Mouse (Mus musculus): ENCODE measurements around the gene Hk1.

Hk1 gene

DNA sequence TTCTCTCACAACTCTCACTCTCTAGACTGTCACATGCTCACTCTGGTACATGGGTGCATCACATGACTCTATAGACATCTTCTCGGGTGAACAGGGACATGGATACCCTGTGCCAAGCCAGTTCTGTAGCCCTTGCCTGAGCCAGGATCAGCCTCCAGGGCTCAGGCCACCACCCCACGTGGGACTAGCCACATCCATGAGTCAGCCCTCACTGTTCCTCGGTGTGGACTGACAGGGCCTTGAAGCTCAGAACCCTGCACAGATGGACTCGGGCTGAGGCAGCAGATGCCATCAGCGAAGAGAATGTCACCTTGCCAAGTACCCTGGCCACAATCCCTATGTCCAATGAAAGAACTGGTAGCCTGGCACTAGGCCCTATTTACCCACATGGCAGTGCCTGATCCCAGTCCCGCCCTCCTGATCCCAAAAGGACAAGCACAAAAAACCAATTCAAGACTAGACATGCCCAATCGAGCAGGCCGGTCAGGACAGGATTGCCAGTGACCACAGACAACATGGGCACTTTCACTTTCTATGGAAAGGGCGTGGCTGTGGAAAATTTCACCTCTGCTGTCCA is 59.2 kb downstream of the Hk1 start:
- peak in 1 of 2 experiments; percentile 44 for DNase-seq (ENCODE audit: low spot score in 2 of 2)

DNA sequence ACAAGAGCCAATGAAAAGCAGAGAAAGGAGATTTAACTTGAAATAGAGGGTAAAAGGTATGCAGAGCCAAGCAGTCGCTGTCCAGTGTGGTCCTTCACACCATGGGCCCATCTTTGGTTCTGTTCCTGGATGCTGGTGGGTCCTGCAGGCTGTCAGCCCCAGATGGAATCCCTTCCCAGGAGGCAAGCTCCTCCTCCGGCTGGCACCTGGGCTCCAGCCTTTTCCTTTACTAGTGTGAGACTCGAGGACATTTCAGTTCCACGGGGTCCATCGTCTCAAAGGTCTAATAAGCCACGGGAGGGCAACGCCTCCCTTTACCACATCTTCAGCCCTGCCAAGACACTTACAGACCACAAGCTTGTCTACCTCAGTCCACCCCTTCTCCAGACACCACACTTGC is 60.6 kb downstream of the Hk1 start:
- no peak for DNase-seq (ENCODE audit: low spot score in 2 of 2)

DNA sequence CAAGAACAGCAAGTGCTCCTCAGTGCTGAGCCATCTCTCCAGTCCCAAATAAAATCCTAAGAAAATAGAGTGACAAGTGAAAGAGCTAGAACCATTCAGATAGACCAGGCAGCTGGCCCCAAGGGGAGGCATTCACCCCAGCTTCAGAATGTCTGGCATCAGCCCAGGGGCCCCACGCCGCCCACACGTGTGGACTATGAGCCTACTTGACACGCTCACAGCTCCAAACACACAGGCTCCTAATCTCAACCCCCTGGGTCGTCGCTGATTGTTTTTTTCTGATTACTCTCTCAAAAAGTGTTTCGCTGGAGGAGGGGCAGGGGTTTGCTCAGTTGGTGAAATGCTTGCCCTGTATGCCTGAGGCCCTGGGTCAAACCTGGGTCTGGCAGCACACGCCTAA is 63.2 kb downstream of the Hk1 start:
- no peak for DNase-seq (ENCODE audit: low spot score in 2 of 2)

DNA sequence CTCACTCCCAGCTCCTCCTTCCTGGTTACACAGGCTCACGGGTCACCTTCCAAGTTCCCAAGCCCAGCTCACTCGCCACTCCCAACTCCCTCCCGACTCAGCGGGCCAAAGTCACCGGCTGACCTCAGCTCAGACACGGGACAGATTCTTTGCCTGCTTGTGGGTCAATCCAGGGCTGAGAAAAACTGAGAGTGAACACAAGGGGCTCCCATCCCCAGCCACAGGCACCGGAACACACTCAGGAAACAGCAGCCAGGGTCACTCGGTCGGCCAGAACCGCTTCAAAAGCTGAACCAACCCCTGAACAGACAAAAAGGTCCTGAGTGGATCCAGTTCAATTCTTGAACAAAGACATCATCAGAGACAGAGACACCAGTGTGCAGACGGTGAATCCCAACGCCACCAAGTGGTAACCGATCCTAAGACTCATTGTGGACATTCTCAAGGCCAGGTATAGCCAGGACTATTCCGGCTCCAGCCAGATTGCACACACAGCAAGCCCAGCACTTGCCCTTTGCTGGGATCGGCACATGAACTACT is 65.8 kb downstream of the Hk1 start:
- no peak for DNase-seq (ENCODE audit: low spot score in 2 of 2)

DNA sequence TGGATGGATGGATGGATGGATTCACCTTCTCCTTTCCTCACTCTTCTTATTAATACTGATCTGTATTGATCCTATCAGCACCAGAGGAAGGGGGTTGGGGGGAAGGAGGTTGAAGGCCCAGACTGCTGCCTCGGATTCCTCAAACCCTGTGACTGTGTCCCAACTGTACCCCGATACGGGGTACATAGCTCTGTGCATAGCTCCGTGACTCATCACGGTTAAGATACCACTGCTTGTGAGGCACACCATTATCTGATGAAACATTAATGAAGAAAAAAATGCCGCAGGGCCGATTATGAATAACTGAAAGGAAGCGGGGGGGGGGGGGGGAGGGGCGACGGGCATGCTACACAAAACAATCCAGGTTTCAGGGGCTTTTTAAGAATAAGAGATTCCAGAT is 66.6 kb downstream of the Hk1 start:
- no peak for DNase-seq (ENCODE audit: low spot score in 2 of 2)

DNA sequence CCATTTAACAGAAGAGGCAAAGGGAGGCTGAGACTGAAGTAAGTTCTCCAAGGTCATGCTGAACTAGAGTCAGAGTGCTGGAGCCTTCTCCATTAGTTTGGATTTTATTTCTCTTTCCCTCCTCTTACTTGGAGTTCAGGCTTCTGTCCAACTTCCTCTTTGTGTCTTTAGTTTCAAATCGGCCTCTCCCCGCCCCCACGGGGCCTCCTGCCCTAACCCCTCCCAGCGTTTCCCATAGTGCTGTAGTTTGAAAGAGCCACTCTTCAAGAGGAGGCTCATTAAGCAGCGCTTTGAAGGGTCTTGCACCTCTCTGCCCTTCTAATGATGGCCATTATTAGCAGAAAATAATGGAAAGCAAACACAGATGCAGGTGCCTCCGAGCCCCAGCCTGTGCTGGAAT is 68.2 kb downstream of the Hk1 start:
- no peak for DNase-seq (ENCODE audit: low spot score in 2 of 2)

DNA sequence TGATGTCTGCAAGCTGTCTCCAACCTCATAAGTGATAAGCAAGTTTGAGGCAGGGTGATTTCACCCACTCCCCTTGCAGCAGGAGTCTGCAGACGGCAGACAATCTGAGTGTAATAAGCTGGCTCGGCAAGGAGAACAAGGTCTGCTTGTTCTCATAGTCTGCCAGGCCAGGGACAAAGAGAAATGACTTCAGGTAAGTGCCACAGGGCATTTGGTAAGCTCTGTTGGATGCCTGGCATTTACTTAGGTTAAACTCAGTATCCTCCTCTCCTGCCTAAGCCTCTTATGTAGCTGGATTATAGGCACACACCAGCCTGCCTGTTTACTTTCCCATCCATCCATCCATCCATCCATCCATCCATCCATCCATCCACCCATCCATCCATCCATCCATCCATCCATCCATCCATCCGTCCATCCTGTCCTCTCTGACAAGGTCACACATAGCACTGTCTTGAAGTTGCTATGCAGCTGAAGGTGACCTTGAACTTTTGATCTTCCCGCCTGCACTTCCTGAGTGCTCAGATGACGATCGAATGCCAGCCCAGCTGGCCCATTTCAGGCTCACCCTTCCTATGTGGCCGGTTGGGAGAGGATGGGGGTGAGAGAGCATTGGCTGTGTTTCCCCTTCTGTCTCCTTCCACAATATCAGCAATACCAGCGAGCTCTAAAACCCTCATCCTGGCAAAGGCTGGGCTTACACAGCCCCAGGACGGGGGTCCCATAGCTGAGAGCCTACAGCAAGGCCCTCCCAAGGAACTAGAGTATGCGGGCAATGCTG is 69.3 kb downstream of the Hk1 start:
- DNase-seq (ENCODE audit: low spot score in 2 of 2): no peak

DNA sequence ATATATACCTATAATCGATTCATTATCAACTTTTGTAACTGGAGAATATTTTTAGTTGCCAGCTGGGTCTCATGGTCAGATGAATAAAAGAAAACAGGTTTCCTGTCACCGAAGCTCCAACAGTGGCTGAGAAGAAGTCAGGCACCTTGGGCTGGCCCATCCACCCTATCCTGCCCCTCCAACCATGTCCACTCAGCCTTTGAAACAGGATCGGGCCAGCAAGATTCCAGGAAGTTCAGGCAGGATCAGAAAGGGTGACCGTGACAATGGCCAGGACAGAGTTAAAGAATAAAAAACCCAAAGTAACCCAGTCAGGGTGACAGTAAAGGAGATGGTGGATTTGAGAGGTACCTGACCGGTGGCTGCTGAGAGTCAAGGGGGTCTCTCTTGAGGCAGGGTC is 70.1 kb downstream of the Hk1 start:
- DNase-seq (ENCODE audit: low spot score in 2 of 2): no peak

DNA sequence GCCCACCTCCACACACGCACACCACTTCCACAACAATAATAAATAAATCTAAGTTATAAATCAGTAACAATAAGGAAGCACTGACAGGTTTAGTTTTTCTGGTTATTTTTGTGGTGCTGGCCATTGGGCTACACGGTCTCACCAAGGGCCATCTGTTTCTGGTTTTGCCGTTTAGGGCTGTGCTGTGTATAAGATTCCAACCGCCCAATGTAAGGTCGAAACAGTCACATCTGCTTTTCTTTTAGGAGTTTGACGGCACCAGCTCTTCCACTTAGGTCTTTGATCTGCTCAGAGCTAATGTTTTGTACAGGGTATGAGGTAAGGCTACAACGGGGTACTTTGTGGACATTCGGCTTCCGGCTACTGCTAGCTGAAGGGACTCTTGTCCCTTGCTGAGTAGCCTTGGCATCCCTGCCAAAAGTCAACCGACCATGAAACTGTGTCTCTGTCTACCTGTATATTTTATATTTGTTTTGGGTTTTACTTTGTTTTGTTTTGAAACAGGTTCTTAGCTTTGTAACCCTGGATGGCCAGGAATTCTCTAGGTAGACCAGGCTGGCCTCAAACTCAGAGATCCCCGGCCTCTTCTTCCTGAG is 70.7 kb downstream of the Hk1 start:
- DNase-seq (ENCODE audit: low spot score in 2 of 2): no peak

DNA sequence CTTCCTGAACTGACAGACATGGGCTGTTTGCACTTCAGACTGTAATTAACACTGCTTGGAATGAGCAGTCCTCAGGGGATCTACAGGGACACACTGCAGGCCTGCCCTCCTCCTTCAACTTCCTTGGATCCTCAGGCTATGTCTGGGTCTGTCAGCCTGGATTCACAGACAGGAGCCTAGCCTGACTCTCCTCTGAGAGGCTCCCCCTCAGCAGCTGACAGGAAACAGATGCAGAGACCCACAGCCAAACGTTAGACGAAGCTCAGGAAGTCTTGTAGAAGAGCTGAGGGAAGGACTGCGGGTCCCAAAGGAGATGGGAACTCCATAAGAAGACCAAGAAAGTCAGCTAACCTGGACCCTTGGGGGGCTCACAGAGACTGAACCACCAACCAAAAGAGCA is 73.2 kb downstream of the Hk1 start:
- DNase-seq (ENCODE audit: low spot score in 2 of 2): no peak

DNA sequence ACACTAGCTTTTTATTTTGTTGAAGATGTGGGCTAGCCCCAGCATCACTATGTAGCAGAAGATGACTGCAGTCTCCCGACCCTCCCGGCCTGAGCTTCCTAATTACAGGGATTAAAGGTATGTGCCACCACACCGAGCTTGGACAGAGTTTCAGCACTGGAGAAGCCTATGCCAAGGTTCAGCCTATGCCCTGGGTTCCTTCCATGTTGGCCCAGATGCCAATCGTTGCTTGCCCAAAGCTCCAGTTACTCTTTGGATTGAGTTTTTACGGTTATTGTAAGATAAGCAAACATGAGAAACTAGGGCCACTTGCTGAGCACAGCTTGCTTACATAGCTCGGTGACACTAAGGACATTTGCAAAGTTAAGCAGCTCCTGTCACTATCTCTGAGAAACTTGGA is 74.6 kb downstream of the Hk1 start:
- no peak for DNase-seq (ENCODE audit: low spot score in 2 of 2)

DNA sequence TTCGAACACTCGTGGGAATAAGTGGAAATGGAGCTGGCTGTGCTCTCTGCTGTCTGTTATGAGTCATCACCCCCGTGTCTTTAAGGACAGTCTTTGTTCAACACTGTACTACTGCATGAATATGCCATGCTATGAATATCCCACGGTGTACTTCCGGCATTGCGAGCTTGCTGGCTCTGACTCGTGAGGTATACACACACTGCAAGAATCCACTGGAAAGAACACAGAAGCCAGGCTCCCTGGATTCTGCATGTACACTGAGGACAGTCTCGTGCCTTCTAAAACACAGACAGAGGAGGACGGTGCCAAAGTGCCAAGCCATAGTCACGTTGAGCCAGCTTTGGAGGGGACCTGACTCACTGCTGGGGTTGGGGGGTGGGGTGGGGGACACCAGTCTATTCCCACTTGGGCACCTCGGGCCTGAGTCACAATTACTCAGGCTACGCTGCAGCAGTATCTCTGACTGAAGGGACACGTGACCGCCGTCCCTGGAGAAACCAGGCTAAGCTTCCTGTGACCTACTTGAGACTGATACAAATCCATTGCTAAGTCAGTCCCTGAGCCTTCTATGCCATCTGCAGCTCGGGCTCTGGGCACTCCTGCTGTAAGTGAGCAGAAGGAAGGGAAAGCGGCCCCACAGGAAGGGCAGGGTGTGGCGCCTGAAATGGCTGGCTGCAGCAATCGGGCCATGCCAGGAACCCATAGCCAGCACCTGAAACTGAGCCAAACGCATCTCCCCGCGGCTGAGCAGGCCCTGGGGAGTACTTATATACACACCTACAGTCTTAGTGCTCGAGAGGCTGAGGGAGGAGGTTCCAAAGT is 79.5 kb downstream of the Hk1 start:
- DNase-seq (ENCODE audit: low spot score in 2 of 2): peak in 1 of 2 experiments; percentile 37

DNA sequence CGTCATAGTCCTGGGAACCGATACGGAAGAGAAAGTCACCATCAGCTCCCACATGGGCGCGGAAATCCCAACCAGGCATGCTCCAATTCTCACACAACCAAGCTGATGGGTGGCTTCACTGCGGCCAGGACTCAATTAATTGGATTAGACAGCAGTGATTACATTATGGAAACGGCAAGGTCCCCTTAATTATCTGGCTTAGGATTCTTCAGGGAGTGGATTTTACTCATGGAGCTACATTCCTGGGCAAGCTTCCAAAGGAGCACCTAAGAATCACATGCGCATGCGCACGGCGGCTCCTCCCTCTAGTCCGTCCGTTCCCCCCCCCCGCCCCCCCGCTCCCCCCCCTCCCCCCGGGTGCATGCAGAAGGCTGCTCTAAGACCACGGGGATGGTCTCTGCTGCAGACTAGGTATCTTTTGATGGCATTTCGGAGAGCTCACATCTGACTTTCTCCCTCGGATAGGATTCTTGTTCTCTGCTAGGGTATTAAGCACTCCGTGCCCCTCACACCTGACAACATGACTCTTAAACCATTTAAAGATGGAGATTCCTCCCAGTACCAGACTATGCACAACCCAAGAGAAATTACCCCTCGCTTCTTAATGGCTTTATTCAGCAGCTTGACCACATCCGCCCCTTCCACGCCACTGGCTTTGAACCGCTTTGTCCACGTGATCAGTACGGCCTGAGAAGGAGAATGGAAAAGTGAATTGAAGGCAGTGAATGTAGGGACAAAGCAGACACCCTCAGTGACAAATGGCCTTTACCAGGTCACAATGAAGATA is 83.4 kb downstream of the Hk1 start:
- no peak for DNase-seq (ENCODE audit: low spot score in 2 of 2)

DNA sequence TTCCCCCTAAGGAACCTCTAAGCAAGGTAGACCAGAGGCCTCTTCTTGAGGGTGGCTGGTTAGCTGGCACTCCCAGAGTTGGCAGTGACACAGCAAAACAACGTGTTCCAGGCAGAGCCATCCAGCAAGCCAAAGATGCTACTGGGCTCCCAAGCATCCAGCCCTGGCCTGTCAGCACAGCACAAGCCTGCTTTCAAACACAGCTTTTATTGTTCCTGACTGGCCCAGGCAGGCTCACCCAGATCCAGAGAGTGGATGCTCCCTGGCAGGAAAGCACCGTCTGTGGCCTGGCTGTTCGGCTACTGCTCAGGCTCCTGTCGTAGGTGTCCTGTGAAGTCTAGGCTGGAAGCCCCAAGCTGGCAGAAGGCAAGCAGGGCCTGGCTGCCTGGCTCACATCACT is 85.6 kb downstream of the Hk1 start:
- no peak for DNase-seq (ENCODE audit: low spot score in 2 of 2)

DNA sequence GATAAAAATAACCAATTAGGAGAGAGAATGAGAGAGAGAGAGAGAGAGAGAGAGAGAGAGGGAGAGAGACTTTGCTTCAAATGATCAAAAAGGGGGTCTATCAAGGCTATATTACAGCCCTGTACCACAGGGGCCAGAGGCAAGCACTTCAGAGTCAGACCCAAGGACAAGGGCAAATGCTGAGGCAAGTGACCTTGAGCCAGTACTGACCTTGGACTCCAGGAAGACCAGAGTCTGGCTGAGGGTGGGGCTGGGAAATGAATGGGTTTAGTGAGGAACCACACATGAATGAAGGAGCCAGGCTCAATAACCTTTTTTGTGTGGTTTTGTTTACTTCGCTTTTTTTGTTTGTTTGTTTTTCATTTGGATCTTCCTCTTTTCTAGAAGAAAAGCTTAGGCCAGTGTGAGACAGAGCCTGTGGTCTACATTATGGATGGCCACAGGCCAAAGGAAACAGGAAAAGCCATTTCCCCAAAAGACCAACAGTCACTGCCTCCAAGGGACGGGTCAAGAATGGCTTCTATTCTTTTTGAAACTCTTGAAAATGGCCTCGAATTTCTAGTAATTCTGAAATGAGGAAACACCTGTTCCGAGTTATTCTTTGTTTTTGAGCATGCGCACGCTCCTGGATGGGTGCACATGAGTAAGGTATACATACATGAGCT is 92.1 kb downstream of the Hk1 start:
- no peak for DNase-seq (ENCODE audit: low spot score in 2 of 2)

DNA sequence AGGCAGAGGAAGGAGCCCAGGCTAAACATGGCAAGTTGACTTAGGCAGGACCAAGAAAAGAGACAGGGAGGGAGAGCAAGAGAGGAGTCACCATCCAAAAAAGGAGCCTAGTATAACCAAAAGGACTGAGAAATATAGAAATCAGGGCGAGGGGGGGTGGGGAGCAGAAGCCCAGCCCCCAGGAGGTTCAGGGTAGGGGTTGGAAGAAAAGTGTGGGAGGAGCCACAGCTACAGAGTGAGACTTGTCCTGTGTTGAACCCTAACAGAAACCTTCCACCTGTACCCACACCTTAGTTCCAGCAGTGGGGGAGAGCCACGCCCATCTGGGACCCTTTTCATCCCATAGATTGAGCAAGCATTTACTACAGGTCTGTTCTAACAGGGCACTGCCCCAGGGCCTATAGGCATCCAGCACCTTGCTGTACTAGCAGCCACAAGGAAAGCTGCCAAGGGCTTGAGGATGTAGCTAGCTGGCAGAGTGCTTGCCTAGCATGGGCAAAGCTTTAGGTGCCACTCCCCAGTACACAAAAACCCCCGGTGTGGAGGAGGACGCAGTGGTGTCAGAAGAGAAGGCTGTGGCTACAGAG is 96.4 kb downstream of the Hk1 start:
- DNase-seq (ENCODE audit: low spot score in 2 of 2): no peak

DNA sequence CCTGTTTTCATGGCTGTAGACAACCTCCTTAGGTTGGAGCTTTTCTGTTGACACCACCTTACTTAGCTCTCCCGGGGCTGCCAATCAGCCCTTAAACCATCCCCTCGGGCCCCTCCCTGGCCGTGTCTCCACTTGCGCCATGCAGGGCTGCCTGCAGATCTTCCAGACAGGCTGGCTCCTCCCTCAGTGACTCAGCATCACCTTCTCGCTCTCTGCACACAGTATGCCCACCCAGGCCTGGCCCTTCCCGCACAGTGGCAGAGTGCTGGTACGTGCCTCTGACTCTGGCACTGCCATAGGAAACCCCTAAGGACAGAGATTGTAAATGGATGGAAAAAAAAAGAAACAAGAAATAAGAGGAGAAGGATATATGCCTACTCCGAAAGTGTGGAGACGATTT is 96.9 kb downstream of the Hk1 start:
- no peak for DNase-seq (ENCODE audit: low spot score in 2 of 2)

DNA sequence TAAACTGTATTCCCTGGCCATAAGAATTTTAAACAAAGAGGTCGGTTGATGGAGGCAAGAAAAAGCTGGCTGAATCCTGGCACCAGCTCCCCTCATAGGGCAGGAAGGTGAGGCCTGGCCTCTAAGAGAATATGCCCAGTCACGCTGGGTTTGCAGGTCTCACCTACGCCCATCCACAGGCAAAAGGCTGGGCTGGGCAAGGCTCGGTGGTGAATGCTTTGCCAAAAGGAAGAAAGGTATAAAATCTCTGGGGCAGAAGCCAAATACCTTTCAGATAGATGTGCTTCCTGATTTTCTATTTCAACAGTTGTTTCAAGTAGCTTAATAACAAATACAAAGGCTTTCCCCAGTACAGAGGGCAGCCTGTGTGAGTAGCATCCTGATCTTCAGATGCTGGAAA is 100.0 kb downstream of the Hk1 start:
- DNase-seq (ENCODE audit: low spot score in 2 of 2): no peak

DNA sequence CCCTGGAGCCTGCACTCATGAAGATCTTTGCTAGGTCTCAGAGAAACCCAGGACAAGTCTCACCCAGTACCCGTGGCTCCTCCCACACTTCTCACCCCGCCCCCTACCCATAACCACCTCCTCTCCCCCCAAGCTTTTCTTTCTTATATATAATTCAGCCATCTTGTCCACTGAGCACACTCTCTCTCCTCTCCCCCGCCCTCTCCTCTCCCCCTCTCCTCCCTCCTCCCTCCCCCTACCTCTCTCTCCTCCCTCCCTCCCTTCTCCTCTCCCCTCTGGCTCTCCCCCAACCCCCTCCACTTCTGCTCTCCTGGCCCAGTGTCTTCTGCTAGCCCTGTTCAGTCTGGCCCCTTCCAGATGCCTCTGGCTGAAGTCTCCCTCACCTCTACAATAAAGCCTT is 100.6 kb downstream of the Hk1 start:
- DNase-seq (ENCODE audit: low spot score in 2 of 2): no peak

DNA sequence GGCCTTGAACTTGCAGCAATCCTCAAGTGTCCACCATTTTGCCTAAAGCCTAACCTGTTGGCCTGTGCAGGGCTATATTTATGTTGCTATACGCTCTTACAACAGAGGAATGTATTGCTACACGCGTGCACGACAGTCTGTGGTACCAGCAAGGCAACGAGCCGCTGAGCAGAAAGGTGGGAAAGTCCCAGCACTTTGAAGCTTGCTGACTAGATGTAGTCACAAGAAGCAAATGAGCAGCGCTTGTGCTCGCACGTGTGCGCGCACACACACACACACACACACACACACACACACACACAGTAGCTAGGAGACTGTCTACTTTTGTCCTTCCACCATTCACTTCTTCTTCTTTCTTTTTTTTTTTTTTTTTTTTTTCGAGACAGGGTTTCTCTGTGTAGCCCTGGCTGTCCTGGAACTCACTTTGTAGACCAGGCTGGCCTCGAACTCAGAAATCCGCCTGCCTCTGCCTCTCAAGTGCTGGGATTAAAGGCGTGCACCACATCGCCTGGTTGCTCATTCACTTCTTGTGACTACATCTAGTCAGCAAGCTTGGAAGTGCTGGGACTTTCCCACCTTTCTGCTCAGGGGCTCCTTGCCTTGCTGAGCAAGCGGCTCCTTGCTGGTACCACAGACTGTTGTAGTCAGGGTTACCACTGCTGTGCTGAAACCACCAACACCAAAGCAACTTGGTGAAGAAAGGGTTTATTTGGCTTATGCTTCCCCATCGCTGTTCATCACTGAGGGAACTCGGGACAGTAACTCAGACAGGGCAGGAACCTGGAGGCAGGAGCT is 102.0 kb downstream of the Hk1 start:
- no peak for DNase-seq (ENCODE audit: low spot score in 2 of 2)
